Mouse (Mus musculus) spleen, postnatal 14 days (tissue): ENCODE measurements around the gene Nsun3.
"Not testable (repeated sequence)": the region's sequence is repeated elsewhere in the genome, so short reads cannot be mapped to it uniquely, and the experiment has no call there.

Experiments used
- DNase-seq, 2 experiments: peaks; one replicate each; pipeline ENCODE4 v3.0.0; 2021 to 2022; ENCODE audit warnings: low spot score in 2 of 2

Nsun3 gene

DNA sequence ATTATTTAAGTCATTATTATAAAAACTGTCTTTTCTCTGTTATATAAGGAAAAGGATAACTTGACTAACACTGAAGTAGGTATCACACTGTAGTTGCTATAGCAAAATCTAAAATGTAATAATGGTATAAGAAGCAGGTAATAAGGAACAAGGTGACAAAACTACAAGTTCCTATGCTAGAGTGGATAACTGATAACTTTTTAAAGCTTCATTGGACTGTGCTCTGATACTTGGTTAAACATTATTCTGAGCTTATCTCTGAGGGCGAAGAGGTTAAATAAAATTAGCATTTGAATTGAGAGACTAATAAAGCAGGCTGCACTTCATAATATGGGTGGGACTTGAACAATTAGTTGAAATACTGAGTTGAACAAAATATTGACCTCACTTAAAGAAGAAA, 33.0 kb downstream of the Nsun3 start:
- no peak for DNase-seq

DNA sequence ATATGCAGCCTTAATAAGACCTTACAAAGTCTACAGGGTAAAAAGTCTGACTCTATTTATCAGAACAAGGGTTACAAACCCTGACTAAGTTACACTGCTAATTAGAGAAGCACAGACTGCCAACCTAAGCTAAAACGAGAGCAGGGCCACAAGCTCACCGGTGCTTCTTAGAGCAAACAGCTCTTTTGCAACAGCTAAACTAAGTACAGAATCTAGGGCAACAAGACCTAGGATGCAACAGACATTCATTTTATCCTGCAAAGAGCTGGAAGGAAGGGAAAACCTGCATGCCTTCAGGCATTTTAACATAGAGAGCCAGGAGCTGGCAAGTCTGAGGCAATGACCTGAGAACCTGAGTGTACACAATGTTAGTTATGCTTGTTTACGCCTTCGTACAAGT, 33.5 kb downstream of the Nsun3 start:
- no peak for DNase-seq

DNA sequence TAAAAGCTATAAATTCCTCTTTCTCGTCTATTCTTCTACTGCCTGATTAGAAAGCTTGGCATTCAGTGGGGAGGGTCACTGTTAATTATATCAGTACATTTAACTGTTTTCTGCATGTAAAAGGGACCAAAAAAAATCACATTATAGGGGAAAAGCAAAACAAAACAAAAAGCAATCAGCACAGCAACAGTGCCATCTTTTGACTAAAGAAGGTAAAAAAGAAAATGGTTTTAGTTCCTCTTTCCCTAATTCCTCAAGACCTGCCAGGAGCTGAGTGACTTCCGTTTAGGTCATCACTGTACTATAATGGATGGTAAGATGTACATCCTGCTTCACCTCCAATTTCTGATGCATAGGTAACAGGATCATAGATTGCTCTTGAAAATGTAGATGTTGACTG, 40.7 kb downstream of the Nsun3 start:
- no peak for DNase-seq

DNA sequence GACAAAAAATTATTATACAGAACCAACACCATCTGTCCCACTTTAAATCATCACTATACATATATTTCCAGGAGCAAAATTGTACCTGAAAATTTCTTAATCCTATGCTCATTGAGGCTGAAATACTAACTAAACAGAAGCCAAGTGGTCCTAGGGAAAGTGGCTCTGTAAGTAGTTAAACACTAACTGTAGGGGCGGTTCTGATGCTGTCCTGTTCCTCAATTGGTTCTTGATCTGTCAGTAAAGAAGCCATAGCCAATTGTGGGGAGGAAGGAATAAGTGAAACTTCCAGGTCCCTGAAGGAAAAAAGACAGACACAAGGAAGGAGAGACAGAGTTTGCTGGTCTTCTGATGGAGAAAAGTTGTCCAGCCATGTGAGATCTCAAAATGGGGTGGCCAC, 52.3 kb downstream of the Nsun3 start:
- no peak for DNase-seq

DNA sequence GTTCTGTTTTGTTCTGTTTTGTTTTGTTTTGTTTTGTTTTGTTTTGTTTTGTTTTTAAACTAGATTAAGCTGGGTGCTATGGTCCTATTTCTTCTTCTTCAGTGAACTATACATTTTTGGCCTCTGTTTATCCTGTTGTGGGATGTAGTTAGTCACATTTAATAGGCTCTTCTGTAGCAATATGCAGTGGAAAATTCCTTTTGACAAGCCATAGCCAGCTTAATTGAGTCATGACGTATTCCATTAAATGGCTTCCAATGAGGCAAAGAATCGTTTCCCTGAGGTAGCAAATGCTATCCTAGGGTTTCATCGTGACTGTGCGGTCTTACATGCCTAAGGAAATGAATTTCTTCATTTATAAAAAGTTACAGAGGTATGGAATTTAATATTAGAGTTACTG, 56.3 kb downstream of the Nsun3 start:
- no peak for DNase-seq

DNA sequence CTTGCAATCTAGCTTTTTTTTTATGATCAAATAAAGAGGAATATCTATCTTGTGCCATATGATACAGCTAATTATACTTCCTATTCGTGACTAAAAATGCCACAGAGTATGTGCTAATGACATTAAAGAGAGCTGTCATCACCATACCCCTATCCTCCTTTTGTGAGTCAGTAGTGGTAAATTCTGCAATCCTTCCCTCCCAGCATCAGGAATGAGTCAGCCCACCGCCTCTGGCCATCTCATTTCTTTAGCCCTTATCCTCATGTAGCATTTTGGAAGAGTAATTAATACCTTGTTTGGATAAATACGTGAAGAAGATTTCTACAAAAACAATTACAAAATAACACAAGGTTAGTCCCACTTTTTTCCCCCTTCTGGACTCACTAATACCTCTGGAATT, 56.8 kb downstream of the Nsun3 start:
- DNase-seq: no peak

DNA sequence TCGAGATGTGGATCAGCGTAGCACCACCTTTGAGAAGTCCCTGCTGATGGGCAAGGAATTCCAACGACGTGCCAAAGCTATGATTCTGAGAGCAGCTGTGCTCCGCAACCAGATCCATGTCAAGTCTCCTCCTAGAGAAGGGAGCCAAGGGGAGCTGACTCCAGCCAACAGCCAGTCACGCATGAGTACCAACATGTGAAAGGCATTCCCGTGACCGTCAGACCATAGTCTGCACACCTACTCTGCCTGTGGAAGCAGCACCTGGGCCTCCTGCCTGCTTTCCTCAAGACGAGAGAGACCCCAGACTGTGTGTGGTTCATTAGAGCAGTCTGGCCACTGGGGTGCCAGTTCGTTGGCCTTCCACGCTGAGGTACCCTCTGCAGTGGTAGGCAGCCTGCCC, 68.4 kb downstream of the Nsun3 start:
- not testable (repeated sequence) for DNase-seq

DNA sequence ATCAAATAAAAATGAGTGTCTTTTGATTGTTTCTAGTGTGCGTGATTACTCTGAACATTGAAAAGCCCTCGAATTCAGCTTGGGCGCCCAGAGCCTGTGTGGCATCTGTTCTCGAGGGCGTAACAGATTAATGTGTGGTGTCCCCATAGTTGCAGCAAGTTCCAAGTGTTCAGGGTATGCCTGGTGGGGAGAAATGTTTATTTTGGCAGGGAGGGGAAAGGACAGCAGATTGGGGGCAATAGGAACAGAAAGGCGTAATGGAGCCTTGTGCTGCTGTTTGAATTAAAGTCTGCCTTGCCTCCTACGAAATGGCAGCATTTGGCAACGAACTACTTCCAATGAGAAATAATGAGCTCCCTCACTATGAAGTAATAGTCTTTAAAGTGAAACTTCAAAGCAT, 96.2 kb downstream of the Nsun3 start:
- DNase-seq: no peak

DNA sequence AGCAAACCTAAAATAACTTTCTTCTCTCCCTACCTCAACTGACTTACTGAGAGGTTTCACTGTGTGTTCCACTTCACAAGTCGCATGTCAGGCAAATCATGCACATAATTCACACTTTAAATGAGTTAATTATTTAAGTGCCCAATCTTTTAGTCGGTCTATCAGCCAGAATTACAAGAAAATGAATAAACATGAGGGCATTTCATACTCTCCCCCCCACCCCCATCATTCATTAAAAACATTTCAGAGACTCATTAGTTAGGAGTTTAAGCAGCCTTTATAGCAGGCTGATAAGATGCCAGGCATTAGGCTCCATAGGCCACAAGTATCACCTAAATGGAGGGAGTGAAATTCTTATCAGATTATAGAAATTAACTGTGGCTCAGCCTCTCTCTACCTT, 100.5 kb downstream of the Nsun3 start:
- no peak for DNase-seq

DNA sequence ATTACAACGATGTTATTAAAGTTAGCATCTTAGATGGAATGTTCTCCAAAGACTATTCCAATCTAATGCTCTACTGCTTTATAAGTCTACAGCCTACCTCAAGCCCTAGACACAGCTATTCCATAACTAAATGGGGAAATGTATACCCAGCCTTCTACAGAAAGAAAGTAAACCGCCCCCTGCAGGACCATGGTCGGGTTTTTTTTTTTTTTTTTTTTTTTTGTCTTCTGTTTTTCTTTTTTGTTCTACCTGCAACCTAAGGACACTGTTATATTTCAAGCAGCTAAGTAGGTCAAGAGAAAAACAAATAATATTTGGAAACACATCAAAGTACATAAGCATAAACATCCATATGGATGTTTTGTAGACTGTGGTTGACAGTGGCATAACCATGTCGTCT, 101.1 kb downstream of the Nsun3 start:
- no peak for DNase-seq
